Mouse (Mus musculus) left cerebral cortex, postnatal 10 days (tissue): Measurements from ENCODE around the gene Slc4a5. TPM values are rescaled to one million over a fixed set of nuclear protein-coding genes. Genes with fewer than 3 reads are reported as not detected.
A peak's percentile ranks its signal among the peaks of the same experiment; 100 is the strongest.

ENCODE experiments used
- DNase-seq, 2 experiments: peaks; one replicate each; pipeline ENCODE4 v3.0.0; 2021 to 2022; ENCODE audit warnings: low spot score in 2 of 2, mixed read lengths in 1 of 2; ENCODE audit errors: extremely low spot score in 1 of 2
- intact Hi-C: fragments of 180-260 bp; cut with DNase I; formaldehyde crosslinking; loops from one replicate; pipeline ENCODE4 v1.15.1; 2025
- total RNA-seq, 2 experiments: library from RNA; stranded (reverse); gene quantifications; 2 replicates each; pipeline ENCODE4 v1.2.3; 2021

Slc4a5 gene
- under 1 TPM; 0.71 to 0.75 TPM for total RNA-seq

- intact Hi-C loops: loop anchor here (5.0 to 10.0 kb wide), 2 partner anchors 62 to 105 kb away; partner anchors contain the start of genes Mob1a and Mthfd2
- DNase-seq: no peak
These were observed at the start of gene Slc4a5 for GRCm38 (mm10) chr6:83219814-83220213. TSS of gene Slc4a5 (plus strand) at chr6:83219828.

DNA sequence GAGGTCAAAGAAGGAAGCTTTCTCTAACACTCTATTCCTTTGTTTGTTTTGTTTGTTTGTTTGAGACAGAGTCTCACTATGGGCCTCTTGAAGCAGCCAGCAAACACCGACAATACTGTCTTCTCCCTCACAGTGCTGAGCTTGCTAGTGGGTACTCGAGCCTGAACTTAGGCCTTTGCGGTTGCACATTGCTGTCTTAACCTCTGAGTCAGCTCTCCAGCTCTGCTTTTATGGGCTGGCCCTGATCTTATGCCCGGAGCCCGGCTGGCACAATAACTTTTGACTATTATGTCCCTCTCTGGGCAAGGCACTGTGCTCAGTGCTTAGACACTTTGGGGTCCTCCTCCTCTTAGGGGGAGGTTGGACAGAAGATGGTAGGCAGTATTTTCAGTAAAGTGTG lies 49.8 kb upstream of the Slc4a5 start:
- intact Hi-C loops: no loop called here
- no peak for DNase-seq

- intact Hi-C loops: no loop called here
- DNase-seq: no peak
These were observed 48.6 kb upstream of the Slc4a5 start for GRCm38 (mm10) chr6:83171063-83171462.

GRCm38 (mm10) chr6:83172240-83172920 lies 47.2 kb upstream of the Slc4a5 start:
- DNase-seq: no peak
- intact Hi-C loops: no loop called here

DNA sequence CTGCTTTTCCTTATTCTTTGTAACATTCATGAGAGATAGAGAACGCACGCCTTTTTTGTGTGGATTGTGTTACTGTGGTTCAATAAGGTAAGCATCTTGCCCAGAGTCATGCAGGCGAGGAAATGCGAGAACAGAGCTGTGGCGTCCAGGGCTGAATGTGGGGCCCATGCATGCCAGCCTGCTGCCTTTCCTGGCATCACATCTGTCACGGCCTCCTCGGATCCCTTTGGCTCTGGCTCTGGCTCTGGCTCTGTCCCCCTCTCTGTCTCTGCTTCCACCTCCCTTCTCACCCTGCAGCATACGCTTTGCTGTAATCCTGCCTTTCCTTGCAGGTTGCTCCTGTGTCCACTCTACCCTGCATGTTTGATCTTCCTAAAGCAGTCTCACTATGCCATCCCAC lies 43.6 kb upstream of the Slc4a5 start:
- intact Hi-C loops: no loop called here
- no peak for DNase-seq

DNA sequence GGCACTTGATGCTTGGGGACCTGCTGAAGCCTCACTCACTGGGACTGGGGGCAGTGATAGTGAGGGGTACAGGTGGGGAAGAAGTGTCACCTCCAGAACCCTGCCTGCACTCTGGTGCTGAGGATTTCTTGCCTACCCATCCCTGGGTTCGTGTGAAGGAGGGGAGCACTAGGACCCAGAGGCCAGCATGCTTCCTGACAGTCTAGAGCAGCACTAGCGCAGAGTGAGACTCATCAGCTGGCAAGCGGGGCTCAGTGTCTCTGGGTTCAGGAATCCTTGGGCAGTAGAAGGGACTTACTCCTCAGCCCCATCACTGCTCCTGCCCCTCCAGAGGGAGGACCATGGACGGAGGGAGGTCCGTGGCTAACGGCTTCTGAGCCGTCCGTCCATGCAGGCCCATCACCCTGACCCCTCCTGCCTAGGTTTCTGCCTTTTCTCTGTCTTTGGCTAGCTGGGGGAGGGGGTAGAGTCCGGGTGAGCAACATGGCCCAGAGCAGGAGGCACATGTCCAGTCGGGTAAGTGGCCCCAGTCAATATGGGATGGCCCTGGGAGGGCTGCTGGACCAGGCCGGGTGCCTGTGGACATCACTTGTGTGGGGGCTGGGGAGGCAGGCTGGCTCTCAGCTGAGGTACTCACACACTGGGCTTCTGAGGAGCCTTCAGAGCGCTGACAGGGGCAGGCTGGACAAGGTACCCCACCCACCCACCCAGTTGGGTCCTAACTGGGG lies 40.1 kb upstream of the Slc4a5 start:
- intact Hi-C loops: no loop called here
- peak in 1 of 2 experiments; percentile 48 for DNase-seq

- intact Hi-C loops: no loop called here
- no peak for DNase-seq
These were observed 39.0 kb upstream of the Slc4a5 start for GRCm38 (mm10) chr6:83180605-83181004.

GRCm38 (mm10) chr6:83184858-83185435 lies 34.7 kb upstream of the Slc4a5 start:
- DNase-seq: no peak
- intact Hi-C loops: no loop called here

DNA sequence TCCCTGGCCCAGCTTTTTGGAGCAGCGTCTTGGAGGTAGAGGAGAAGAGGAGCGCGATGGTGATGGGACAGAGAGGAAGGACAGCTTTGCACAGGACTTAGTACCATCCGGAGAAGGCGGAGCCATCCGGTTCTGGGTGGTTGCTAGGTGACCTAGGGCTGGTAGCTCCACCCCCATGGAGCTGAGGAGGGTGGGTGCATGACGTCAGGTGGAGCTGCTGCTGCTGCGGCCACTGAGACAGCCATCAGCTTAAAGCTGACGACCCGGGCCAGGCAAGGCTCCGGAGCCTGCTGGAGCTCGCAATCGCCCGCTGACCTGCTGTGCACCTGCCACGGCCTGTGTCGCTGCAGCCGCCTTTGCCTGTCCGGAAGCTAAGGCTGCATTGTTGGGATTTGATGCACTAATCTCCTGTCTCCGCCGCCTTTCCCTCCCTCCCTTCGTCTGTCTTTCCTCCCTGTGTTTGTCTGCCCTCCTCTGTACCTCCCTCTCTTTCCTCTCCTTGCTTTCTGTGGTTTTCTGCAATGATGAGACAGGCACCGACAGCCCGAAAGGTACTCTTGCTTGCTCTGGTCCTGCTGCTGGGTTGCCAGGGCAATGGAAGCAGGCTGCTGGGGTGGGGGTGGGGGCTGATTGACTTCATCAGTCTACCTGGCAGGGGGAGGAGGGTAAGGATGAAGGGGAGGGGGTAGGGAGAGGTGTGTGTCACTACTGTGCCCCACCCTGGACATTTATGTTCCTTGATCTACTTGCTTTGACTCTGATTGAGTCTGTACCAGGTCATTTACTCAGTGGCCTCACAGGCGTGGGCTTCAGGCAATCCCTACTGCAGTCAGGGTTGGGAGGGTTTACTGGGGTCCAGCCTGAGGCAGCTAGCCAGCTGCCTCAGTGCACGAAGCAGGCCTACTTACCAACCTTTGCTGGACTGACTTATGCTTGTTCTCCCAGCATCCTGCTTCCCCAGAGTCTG lies 33.5 kb upstream of the Slc4a5 start:
- intact Hi-C loops: no loop called here
- peak; percentile 86 to 90 for DNase-seq

- DNase-seq: no peak
- intact Hi-C loops: no loop called here
These were observed 32.7 kb upstream of the Slc4a5 start for GRCm38 (mm10) chr6:83186946-83187345.

DNA sequence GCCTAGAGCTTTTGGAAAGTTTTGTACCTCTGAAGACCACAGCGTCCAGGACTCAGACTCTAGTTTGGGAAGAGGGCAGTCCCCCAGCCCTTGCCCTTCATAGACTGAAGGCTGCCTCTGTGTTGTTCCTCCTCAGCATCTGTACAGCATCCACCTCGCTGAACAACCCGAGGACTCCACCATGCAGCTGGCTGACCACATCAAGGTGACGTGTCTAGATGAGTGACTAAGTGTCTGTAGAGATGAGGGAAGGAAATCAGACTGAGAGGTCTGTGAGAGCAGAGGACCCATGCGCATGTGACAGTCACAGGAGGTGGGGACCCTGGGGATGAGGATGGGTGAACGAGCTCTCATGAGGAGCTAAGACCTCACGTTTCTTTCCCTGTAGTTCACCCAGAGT lies 26.1 kb upstream of the Slc4a5 start:
- no peak for DNase-seq
- intact Hi-C loops: no loop called here

- DNase-seq: peak; percentile 61 to 82
- intact Hi-C loops: no loop called here
These were observed 22.2 kb upstream of the Slc4a5 start for GRCm38 (mm10) chr6:83197345-83198004.

GRCm38 (mm10) chr6:83203320-83203719 lies 16.3 kb upstream of the Slc4a5 start:
- DNase-seq: no peak

GRCm38 (mm10) chr6:83205851-83206250 lies 13.8 kb upstream of the Slc4a5 start:
- DNase-seq: no peak
- intact Hi-C loops: no loop called here

More at GRCm38 (mm10) chr6:83203320-83203719, 16.3 kb upstream of the Slc4a5 start:
- intact Hi-C loops: no loop called here

DNA sequence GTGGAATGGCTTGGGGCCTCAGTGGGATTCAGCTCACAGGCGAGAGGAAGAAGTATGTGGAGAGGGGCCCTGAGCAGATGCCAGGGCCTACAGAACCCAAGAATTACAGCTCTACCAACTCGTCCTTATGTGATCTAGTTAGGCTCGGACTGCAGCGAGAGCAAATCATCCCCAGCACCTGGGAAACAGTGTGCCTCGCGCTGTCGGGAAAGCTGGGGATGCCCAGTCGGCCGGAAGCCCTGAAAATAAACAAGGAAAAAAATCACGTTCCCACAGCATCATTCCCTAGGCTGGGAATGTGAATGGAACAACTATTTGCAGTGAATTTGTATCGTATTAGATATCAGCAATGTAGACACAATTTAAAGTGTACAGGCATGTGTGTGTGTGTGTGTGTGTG lies 13.3 kb upstream of the Slc4a5 start:
- intact Hi-C loops: no loop called here
- no peak for DNase-seq

- DNase-seq: no peak
- intact Hi-C loops: no loop called here
These were observed 12.1 kb upstream of the Slc4a5 start for GRCm38 (mm10) chr6:83207361-83208049.

DNA sequence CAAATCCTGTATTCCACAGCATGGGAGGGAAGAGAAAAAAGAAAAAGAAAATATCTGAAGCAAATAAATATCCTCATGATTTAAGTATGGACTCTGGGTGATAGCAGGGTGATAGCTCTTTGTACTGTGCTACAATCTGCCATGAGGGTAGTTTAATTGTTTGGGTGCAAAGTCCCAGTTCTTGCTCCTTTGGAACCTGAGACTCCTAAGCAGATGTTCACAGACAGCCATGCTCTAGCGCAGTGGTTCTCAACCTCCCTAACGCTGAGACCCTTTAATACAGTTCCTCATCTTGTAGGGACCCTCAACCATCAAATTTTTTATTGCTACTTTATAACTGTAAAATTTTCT lies 11.6 kb upstream of the Slc4a5 start:
- DNase-seq: no peak
- intact Hi-C loops: no loop called here

DNA sequence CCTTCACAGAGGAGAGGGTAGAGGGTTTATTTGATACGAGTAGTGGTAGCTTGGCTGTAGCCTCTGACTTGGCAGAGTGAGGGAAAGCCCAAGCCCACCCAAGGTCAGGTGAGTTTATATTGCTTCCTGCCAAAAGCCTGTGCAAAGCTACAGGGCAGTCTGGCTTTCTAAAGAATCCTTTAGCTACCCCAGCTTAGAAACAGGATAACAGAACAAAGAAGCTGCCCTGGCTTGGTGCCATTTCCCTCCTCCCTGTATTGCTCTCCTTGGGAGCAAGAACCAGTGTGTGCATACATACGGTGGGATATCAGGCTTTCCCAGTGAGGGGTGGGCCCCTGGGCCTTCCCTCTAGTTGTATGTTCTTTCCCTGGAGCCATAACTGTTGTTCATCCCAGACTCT lies 9.1 kb upstream of the Slc4a5 start:
- DNase-seq: no peak
- intact Hi-C loops: loop anchor here (5.0 to 10.0 kb wide), 2 partner anchors 57 to 114 kb away; partner anchors contain the start of genes Mob1a and Mthfd2
